Mouse (Mus musculus): ENCODE data around the gene Opn4. TPM values are rescaled to one million over a fixed set of nuclear protein-coding genes. Genes with fewer than 3 reads are reported as not detected.

Gene Opn4
- 0.23 TPM in 1 of 2 replicates, not detected in the other for polyA plus RNA-seq (2015; fragmentation: Nextera tagmentation; extraction: Ambion mirVana)

DNA sequence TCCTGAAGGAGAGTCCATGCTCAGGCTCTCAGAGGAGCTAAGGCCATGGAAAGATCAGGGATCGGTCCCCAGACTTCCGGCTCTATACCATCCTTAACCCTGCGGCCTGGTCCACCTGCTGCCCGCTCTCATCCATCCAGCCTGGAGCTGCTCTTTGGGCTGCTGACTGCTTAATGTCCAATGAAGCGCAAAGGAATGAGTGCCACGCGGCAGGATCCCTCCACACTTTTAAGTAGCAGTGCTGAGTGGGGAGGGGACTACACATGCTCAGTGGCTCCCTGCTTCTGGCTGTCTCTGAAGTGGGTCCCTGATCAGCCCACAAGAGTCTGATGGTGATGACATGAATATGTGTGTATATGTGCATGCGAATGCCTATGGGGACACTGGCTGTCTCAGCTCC is at the start of gene Opn4:
Opn4 (minus strand) TSS at position 202 of the 400 bp plus-strand sequence.
- Histone ChIP-seq H3K27ac (no peak within 1 kb of the TSS), H3K4me2 (no peak within 1 kb of the TSS), H3K9me3 (no peaks in the 10 kb centered on the region), H3K9ac (no peak within 1 kb of the TSS), H3K4me3 (no peak within 1 kb of the TSS), H3K36me3 (replicated peaks) (no peaks in the 10 kb centered on the region), H3K27me3 (replicated peaks) (no peaks in the 10 kb centered on the region), H3K4me1 (no peaks in the 10 kb centered on the region)
- WGBS = 71% methylated on average over 8 of the region's 8 CpGs
- no peak for ATAC-seq (replicated peaks)

DNA sequence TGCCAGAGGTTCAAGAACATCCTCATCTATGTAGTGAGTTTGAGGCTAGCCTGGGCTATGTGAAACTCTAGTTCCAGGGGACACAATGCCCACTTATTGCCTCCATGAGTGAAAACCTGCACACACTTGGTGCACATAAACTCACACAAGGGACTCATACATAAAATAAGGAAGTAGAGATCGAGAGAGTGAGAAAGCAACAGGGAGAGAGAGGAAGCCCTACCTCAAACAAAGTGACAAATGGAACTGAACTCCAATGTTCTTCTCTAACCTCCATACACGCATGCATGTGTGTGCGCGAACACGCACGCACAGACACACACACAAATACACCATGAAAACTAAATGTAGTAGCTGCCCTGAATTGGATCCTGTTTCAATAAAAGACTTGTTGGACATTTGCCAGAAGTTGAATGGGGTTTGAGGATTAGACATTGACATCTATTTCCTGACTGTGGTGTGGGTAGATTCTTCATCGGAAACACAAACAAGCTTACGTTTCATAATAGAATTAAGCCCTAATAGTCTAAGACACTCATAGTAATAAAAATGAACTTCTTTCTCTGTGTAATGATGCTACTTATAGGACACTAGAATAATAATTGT is 48.0 kb upstream of the Opn4 start:
- Histone ChIP-seq H3K9ac (no peak overlapping the region), H3K27me3 (replicated peaks) (no peaks in the 10 kb centered on the region), H3K4me3 (no peak overlapping the region), H3K4me2 (no peak overlapping the region), H3K36me3 (replicated peaks) (no peaks in the 10 kb centered on the region), H3K27ac (no peak overlapping the region), H3K9me3 (no peaks in the 10 kb centered on the region), H3K4me1 (no peaks in the 10 kb centered on the region)
- 78% methylated on average over 8 of the region's 8 CpGs for WGBS
- no peak for ATAC-seq (replicated peaks)

- H3K9ac ChIP-seq = no peak overlapping the region
- H3K27me3 ChIP-seq (replicated peaks) = no peaks in the 10 kb centered on the region
- no peaks in the 10 kb centered on the region for H3K4me1 ChIP-seq
- 70% methylated on average over 7 of the region's 7 CpGs for WGBS
- H3K27ac ChIP-seq = no peak overlapping the region
- ATAC-seq (replicated peaks) = no peak
- H3K4me2 ChIP-seq = no peak overlapping the region
- H3K4me3 ChIP-seq = no peak overlapping the region
- no peaks in the 10 kb centered on the region for H3K36me3 ChIP-seq (replicated peaks)
- no peaks in the 10 kb centered on the region for H3K9me3 ChIP-seq
Measured at GRCm38 (mm10) chr14:34644140-34644539, 44.2 kb upstream of the Opn4 start.

GRCm38 (mm10) chr14:34635721-34636120 is 35.8 kb upstream of the Opn4 start:
- Histone ChIP-seq H3K9ac (no peak overlapping the region), H3K4me1 (no peaks in the 10 kb centered on the region), H3K27me3 (replicated peaks) (no peaks in the 10 kb centered on the region), H3K4me2 (no peak overlapping the region), H3K4me3 (no peak overlapping the region), H3K9me3 (no peaks in the 10 kb centered on the region), H3K27ac (no peak overlapping the region), H3K36me3 (replicated peaks) (no peaks in the 10 kb centered on the region)
- no peak for ATAC-seq (replicated peaks)
- WGBS = 91% methylated on average over 6 of the region's 6 CpGs

GRCm38 (mm10) chr14:34635192-34635591 is 35.2 kb upstream of the Opn4 start:
- H3K27me3 ChIP-seq (replicated peaks) = no peaks in the 10 kb centered on the region
- WGBS = 49% methylated on average over 7 of the region's 7 CpGs
- H3K4me2 ChIP-seq = no peak overlapping the region
- ATAC-seq (replicated peaks) = no peak
- H3K27ac ChIP-seq = no peak overlapping the region
- no peak overlapping the region for H3K4me3 ChIP-seq
- H3K4me1 ChIP-seq = no peaks in the 10 kb centered on the region
- no peaks in the 10 kb centered on the region for H3K9me3 ChIP-seq
- no peaks in the 10 kb centered on the region for H3K36me3 ChIP-seq (replicated peaks)
- no peak overlapping the region for H3K9ac ChIP-seq

DNA sequence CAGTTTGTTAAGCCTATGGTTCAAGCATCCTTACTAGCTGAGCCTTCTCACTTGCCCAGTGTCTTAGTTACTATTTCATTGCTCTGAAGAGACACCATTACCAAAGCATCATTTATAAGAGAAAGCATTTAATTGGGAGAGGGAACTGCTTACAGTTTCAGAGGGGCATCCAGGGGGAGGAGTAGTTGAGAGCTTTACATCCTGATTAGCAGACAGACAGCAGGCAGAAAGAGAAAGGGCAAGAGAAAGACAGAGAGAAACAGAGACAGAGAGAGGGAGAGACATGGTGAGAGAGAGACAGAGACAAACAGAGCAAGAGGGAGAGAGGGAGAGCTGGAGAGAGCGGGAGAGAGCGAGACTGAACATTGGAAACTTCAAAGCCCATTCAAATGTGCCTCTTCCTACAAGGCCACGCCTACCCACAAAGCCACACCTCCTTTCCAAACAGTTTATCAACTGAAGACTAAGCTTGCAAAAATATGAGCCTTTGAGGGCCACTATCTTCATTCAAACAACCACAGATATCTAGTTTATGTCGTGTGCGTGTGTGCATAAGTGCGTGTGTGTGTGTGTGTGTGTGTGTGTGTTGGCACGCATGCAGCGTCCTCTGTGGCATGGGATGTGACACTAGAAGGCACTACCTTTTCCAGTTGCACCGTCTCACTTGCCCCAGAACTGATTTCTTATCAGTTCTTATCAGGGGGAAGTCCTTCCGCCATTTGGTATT is 32.9 kb upstream of the Opn4 start:
- H3K27ac ChIP-seq = no peak overlapping the region

GRCm38 (mm10) chr14:34626824-34627223 is 26.9 kb upstream of the Opn4 start:
- no peak for ATAC-seq (replicated peaks)
- 91% methylated on average over 7 of the region's 7 CpGs for WGBS
- H3K27ac ChIP-seq = no peak overlapping the region
- no peaks in the 10 kb centered on the region for H3K9me3 ChIP-seq
- H3K9ac ChIP-seq = no peak overlapping the region
- H3K4me2 ChIP-seq = no peak overlapping the region
- H3K27me3 ChIP-seq (replicated peaks) = no peaks in the 10 kb centered on the region
- H3K4me3 ChIP-seq = no peak overlapping the region
- no peaks in the 10 kb centered on the region for H3K4me1 ChIP-seq
- H3K36me3 ChIP-seq (replicated peaks) = no peaks in the 10 kb centered on the region

More for the DNA sequence above, 32.9 kb upstream of the Opn4 start:
- H3K9ac ChIP-seq = no peak overlapping the region
- no peaks in the 10 kb centered on the region for H3K9me3 ChIP-seq
- no peak for ATAC-seq (replicated peaks)
- no peaks in the 10 kb centered on the region for H3K36me3 ChIP-seq (replicated peaks)
- H3K4me3 ChIP-seq = no peak overlapping the region
- no peak overlapping the region for H3K4me2 ChIP-seq
- no peaks in the 10 kb centered on the region for H3K27me3 ChIP-seq (replicated peaks)
- 80% methylated on average over 10 of the region's 10 CpGs for WGBS
- no peaks in the 10 kb centered on the region for H3K4me1 ChIP-seq

- no peak for ATAC-seq (replicated peaks)
- WGBS = 87% methylated on average over 16 of the region's 16 CpGs
Measured at GRCm38 (mm10) chr14:34623531-34624210, 23.7 kb upstream of the Opn4 start.

GRCm38 (mm10) chr14:34623074-34623473 is 23.1 kb upstream of the Opn4 start:
- Histone ChIP-seq H3K4me1 (no peaks in the 10 kb centered on the region), H3K9me3 (no peaks in the 10 kb centered on the region), H3K27me3 (replicated peaks) (no peaks in the 10 kb centered on the region), H3K4me3 (no peak overlapping the region), H3K9ac (no peak overlapping the region), H3K27ac (no peak overlapping the region), H3K36me3 (replicated peaks) (no peaks in the 10 kb centered on the region), H3K4me2 (no peak overlapping the region)
- 89% methylated on average over 5 of the region's 5 CpGs for WGBS
- no peak for ATAC-seq (replicated peaks)

More at GRCm38 (mm10) chr14:34623531-34624210, 23.7 kb upstream of the Opn4 start:
- no peaks in the 10 kb centered on the region for H3K27me3 ChIP-seq (replicated peaks)
- no peaks in the 10 kb centered on the region for H3K4me1 ChIP-seq
- H3K9ac ChIP-seq = no peak overlapping the region
- H3K27ac ChIP-seq = no peak overlapping the region
- H3K4me3 ChIP-seq = no peak overlapping the region
- no peaks in the 10 kb centered on the region for H3K36me3 ChIP-seq (replicated peaks)
- no peak overlapping the region for H3K4me2 ChIP-seq
- no peaks in the 10 kb centered on the region for H3K9me3 ChIP-seq

- ATAC-seq (replicated peaks) = no peak
- no peak overlapping the region for H3K9ac ChIP-seq
- peaks cover 8% of the 10 kb centered on the region for H3K27me3 ChIP-seq (replicated peaks)
- H3K36me3 ChIP-seq (replicated peaks) = no peaks in the 10 kb centered on the region
- 36% methylated on average over 10 of the region's 10 CpGs for WGBS
- H3K9me3 ChIP-seq = no peaks in the 10 kb centered on the region
- no peak overlapping the region for H3K4me2 ChIP-seq
- no peaks in the 10 kb centered on the region for H3K4me1 ChIP-seq
- H3K27ac ChIP-seq = no peak overlapping the region
- no peak overlapping the region for H3K4me3 ChIP-seq
Measured at GRCm38 (mm10) chr14:34620611-34621376, 20.9 kb upstream of the Opn4 start.

DNA sequence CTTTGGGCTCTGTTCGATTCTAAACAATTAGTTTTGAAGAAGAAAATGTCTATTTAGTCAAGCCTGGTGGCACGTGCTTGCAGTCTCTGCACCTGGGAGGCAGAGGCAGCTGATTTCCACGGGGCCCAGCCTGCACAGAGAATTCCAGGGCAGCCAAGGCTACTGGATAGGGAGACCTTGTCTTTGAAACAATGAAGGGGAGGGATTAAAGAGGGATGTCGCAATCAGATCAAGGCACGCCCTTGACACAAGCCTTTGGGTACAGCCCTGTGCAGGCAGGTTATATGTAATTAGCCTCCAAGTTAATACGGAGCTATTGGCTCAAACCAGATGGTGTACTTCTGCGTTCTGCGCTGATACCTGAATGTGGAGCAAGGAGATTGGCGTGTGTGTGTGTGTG is 18.9 kb upstream of the Opn4 start:
- H3K9me3 ChIP-seq = no peaks in the 10 kb centered on the region
- H3K36me3 ChIP-seq (replicated peaks) = no peaks in the 10 kb centered on the region
- peaks cover 23% of the 10 kb centered on the region for H3K27me3 ChIP-seq (replicated peaks)
- H3K4me2 ChIP-seq = no peak overlapping the region
- no peak overlapping the region for H3K4me3 ChIP-seq
- H3K9ac ChIP-seq = no peak overlapping the region
- H3K4me1 ChIP-seq = no peaks in the 10 kb centered on the region
- no peak; the same call in 1 of the 2 replicates for ATAC-seq (replicated peaks)
- 34% methylated on average over 9 of the region's 9 CpGs for WGBS
- H3K27ac ChIP-seq = no peak overlapping the region

- 2% methylated on average over 8 of the region's 8 CpGs for WGBS
- no peak overlapping the region for H3K9ac ChIP-seq
- peaks cover 23% of the 10 kb centered on the region for H3K27me3 ChIP-seq (replicated peaks)
- no peak overlapping the region for H3K27ac ChIP-seq
- peak; percentile 76 for ATAC-seq (replicated peaks)
- H3K36me3 ChIP-seq (replicated peaks) = no peaks in the 10 kb centered on the region
- H3K4me2 ChIP-seq = no peak overlapping the region
- no peaks in the 10 kb centered on the region for H3K9me3 ChIP-seq
- H3K4me1 ChIP-seq = no peaks in the 10 kb centered on the region
- no peak overlapping the region for H3K4me3 ChIP-seq
Measured at GRCm38 (mm10) chr14:34616821-34617220, 16.9 kb upstream of the Opn4 start.
